Mouse (Mus musculus): ENCODE data around the gene Igsf6.

- TF ChIP-seq CTCF (IDR thresholded peaks at IDR 0.05; ENCODE audit: extremely low read depth, insufficient read length, insufficient replicate concordance, low read depth, low read length) = no peak
- no peak for TF ChIP-seq POLR2A (IDR thresholded peaks at IDR 0.05; ENCODE audit: low read depth, low read length)
Measured at GRCm38 (mm10) chr7:121026300-121026699, 48.1 kb downstream of the Igsf6 start.
